Mouse (Mus musculus): ENCODE data around the gene Dab2ip. TPM values are rescaled to one million over a fixed set of nuclear protein-coding genes. Genes with fewer than 3 reads are reported as not detected.

Gene Dab2ip
- polyA plus RNA-seq, 1 experiment from 2014 or later = 47.9 TPM

- H3K4me3 ChIP-seq = no peak overlapping the region
- H3K27ac ChIP-seq (replicated peaks) = no peak overlapping the region
- ATAC-seq (ENCODE audit: low FRiP score, low read depth) = no peak
- peaks cover 61% of the 10 kb centered on the region for H3K4me1 ChIP-seq
- no peak overlapping the region for H3K4me2 ChIP-seq (replicated peaks)
- no peak overlapping the region for H3K9ac ChIP-seq (replicated peaks)
- no peaks in the 10 kb centered on the region for H3K36me3 ChIP-seq
- H3K27me3 ChIP-seq = 0 out of 2 replicates have a peak, but pooled peaks cover 11% of the 10 kb centered on the region
- no peaks in the 10 kb centered on the region for H3K9me3 ChIP-seq
- 60% methylated on average over 11 of the region's 11 CpGs for WGBS
Observed at GRCm38 (mm10) chr2:35627298-35627898, 69.3 kb downstream of the Dab2ip start.

DNA sequence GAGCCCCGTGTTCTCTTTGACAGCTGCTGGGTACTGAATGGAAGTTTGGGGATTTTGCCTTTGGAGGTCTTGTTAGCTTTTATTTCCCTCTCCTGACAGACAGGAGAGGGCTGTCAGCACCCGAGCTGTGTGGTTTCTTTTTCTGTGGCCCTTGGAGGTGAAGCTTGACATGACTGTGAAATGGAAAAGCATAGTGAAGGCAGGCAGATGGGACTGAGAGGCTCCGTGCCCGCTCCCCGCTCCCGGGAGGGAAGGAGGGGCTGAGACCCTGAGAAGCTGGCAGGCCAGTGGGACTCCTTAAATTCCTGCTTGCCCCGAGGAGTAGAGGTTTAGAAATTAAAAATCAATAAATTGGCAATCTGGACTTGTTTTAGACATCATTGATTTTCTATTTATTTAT is 70.0 kb downstream of the Dab2ip start:
- H3K27ac ChIP-seq (replicated peaks) = 0 out of 2 replicates have a peak overlapping the region, but pooled peaks have one; percentile 25
- WGBS = 57% methylated on average over 7 of the region's 7 CpGs
- H3K4me2 ChIP-seq (replicated peaks) = no peak overlapping the region
- no peaks in the 10 kb centered on the region for H3K9me3 ChIP-seq
- 0 out of 2 replicates have a peak, but pooled peaks cover 11% of the 10 kb centered on the region for H3K27me3 ChIP-seq
- peaks cover 54% of the 10 kb centered on the region for H3K4me1 ChIP-seq
- no peak overlapping the region for H3K9ac ChIP-seq (replicated peaks)
- H3K4me3 ChIP-seq = no peak overlapping the region
- H3K36me3 ChIP-seq = no peaks in the 10 kb centered on the region
- ATAC-seq (ENCODE audit: low FRiP score, low read depth) = no peak

GRCm38 (mm10) chr2:35628656-35629055 is 70.6 kb downstream of the Dab2ip start:
- H3K27ac ChIP-seq (replicated peaks) = no peak overlapping the region
- no peak overlapping the region for H3K4me2 ChIP-seq (replicated peaks)
- H3K9ac ChIP-seq (replicated peaks) = no peak overlapping the region
- H3K36me3 ChIP-seq = no peaks in the 10 kb centered on the region
- no peak overlapping the region for H3K4me3 ChIP-seq
- H3K27me3 ChIP-seq = 0 out of 2 replicates have a peak, but pooled peaks cover 11% of the 10 kb centered on the region
- ATAC-seq (ENCODE audit: low FRiP score, low read depth) = no peak
- no peaks in the 10 kb centered on the region for H3K9me3 ChIP-seq
- H3K4me1 ChIP-seq = peaks cover 48% of the 10 kb centered on the region
- 88% methylated on average over 4 of the region's 4 CpGs for WGBS

- no peak for ATAC-seq (ENCODE audit: low FRiP score, low read depth)
- Histone ChIP-seq H3K4me2 (replicated peaks) (no peak overlapping the region), H3K36me3 (no peaks in the 10 kb centered on the region), H3K9ac (replicated peaks) (no peak overlapping the region), H3K27me3 (0 out of 2 replicates have a peak, but pooled peaks cover 6% of the 10 kb centered on the region), H3K27ac (replicated peaks) (no peak overlapping the region), H3K4me3 (no peak overlapping the region), H3K4me1 (peaks cover 43% of the 10 kb centered on the region), H3K9me3 (no peaks in the 10 kb centered on the region)
- 90% methylated on average over 5 of the region's 8 CpGs for WGBS
Observed at GRCm38 (mm10) chr2:35629126-35629525, 71.1 kb downstream of the Dab2ip start.

DNA sequence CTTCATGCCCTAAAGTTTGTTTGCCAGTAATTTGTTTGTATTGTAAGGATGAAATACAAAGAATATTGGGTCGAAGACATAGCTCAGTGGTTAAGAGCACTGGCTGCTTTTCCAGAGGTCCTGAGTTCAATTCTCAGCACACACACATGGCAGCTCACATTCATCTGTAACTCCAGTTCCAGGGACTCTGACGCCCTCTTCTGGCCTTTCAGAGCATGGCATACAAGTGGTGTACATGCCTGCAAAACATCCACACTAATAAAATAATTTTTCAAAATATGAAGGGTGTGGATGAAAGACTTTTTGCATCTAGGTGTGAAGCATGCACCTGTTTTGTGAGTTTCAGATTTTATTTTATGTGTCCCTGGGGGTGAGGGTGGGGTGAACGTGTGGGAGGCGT is 75.3 kb downstream of the Dab2ip start:
- no peaks in the 10 kb centered on the region for H3K36me3 ChIP-seq
- no peak overlapping the region for H3K9ac ChIP-seq (replicated peaks)
- H3K4me1 ChIP-seq = peaks cover 19% of the 10 kb centered on the region; the same call in 1 of the 2 replicates
- no peak overlapping the region for H3K4me2 ChIP-seq (replicated peaks)
- H3K9me3 ChIP-seq = no peaks in the 10 kb centered on the region
- no peak for ATAC-seq (ENCODE audit: low FRiP score, low read depth)
- H3K27ac ChIP-seq (replicated peaks) = no peak overlapping the region
- H3K4me3 ChIP-seq = no peak overlapping the region
- no peaks in the 10 kb centered on the region for H3K27me3 ChIP-seq
- WGBS = 81% methylated on average over 4 of the region's 4 CpGs

- no peaks in the 10 kb centered on the region for H3K36me3 ChIP-seq
- no peak for ATAC-seq (ENCODE audit: low FRiP score, low read depth)
- H3K27ac ChIP-seq (replicated peaks) = no peak overlapping the region
- H3K9ac ChIP-seq (replicated peaks) = no peak overlapping the region
- no peak overlapping the region for H3K4me3 ChIP-seq
- no peaks in the 10 kb centered on the region for H3K27me3 ChIP-seq
- peaks cover 15% of the 10 kb centered on the region; the same call in 1 of the 2 replicates for H3K4me1 ChIP-seq
- no peaks in the 10 kb centered on the region for H3K9me3 ChIP-seq
- H3K4me2 ChIP-seq (replicated peaks) = no peak overlapping the region
- WGBS = 85% methylated on average over 4 of the region's 4 CpGs
Observed at GRCm38 (mm10) chr2:35634963-35635362, 76.9 kb downstream of the Dab2ip start.

DNA sequence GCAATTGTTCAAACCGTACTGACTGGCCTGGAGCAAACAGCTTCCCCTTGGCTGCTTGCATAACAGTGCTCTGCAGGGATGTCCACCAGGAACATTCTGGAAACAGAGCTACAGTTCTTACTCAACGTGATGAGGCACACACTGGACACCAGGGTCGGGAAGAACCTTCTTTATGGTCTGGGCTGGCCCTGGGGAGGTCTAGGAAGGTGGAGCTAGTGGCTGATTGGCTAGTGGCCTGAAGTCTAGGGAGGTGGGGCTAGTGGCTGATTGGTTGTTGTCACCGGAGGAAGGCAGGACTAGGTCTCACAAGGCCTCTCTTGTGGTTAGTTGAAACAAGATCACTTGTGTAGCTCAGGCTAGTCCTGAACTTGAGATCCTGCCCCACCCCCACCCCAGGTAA is 77.5 kb downstream of the Dab2ip start:
- 74% methylated on average over 4 of the region's 4 CpGs for WGBS
- ATAC-seq (ENCODE audit: low FRiP score, low read depth) = no peak
- Histone ChIP-seq H3K27me3 (no peaks in the 10 kb centered on the region), H3K4me3 (no peak overlapping the region), H3K4me1 (peaks cover 15% of the 10 kb centered on the region; the same call in 1 of the 2 replicates), H3K9ac (replicated peaks) (no peak overlapping the region), H3K4me2 (replicated peaks) (no peak overlapping the region), H3K9me3 (no peaks in the 10 kb centered on the region), H3K27ac (replicated peaks) (no peak overlapping the region), H3K36me3 (no peaks in the 10 kb centered on the region)

- Histone ChIP-seq H3K36me3 (no peaks in the 10 kb centered on the region), H3K9ac (replicated peaks) (no peak overlapping the region), H3K27ac (replicated peaks) (no peak overlapping the region), H3K9me3 (no peaks in the 10 kb centered on the region), H3K27me3 (no peaks in the 10 kb centered on the region), H3K4me3 (no peak overlapping the region), H3K4me1 (peaks cover 10% of the 10 kb centered on the region; the same call in 1 of the 2 replicates), H3K4me2 (replicated peaks) (no peak overlapping the region)
- WGBS = 61% methylated on average over 13 of the region's 13 CpGs
- no peak for ATAC-seq (ENCODE audit: low FRiP score, low read depth)
Observed at GRCm38 (mm10) chr2:35637880-35638535, 79.9 kb downstream of the Dab2ip start.

DNA sequence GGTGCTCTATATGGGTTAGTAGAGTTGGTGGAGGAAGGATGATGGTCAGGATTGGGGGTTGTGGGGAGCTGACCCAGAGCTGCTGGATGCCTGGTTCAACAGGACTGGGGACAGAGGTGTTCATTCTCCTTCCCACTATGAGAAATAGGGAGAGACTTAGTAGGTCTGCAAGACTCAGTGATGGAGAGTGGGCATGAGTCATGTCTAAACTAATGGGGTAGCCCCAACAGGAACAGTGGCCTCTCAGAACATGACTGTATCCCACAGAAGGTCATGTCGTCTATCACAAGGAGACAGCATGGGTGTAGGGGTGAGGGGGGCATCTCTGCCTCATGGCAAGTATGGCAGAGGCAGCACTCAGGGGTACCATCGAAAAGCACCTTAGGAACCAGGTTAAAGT is 81.7 kb downstream of the Dab2ip start:
- no peak for ATAC-seq (ENCODE audit: low FRiP score, low read depth)
- no peaks in the 10 kb centered on the region for H3K36me3 ChIP-seq
- H3K4me1 ChIP-seq = peaks cover 10% of the 10 kb centered on the region; the same call in 1 of the 2 replicates
- WGBS = 95% methylated on average over 2 of the region's 2 CpGs
- no peak overlapping the region for H3K9ac ChIP-seq (replicated peaks)
- H3K27ac ChIP-seq (replicated peaks) = no peak overlapping the region
- no peak overlapping the region for H3K4me2 ChIP-seq (replicated peaks)
- no peaks in the 10 kb centered on the region for H3K9me3 ChIP-seq
- H3K27me3 ChIP-seq = no peaks in the 10 kb centered on the region
- no peak overlapping the region for H3K4me3 ChIP-seq

DNA sequence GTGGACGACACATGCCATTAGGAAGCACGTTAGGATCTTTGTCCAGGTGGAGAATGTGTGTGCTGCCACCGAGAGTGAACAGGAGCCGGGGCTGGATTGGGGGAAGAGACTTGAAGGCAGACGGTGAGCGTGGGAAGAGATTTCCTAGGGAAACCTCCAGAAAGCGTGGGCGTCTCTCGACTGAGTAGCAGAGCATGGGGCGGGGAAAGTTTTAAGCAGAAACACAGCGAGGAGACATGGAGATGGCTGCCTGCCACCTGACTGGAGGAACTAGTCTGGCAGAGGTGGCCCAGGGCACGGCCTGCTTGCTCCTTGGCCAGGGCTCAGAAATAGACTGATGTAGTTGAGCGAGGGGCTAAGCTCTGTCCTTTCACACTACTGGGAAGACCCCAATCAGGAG is 82.5 kb downstream of the Dab2ip start:
- no peak overlapping the region for H3K4me3 ChIP-seq
- H3K4me2 ChIP-seq (replicated peaks) = no peak overlapping the region
- no peaks in the 10 kb centered on the region for H3K9me3 ChIP-seq
- no peaks in the 10 kb centered on the region for H3K27me3 ChIP-seq
- 90% methylated on average over 13 of the region's 13 CpGs for WGBS
- no peaks in the 10 kb centered on the region for H3K36me3 ChIP-seq
- H3K27ac ChIP-seq (replicated peaks) = no peak overlapping the region
- H3K9ac ChIP-seq (replicated peaks) = no peak overlapping the region
- H3K4me1 ChIP-seq = peaks cover 10% of the 10 kb centered on the region; the same call in 1 of the 2 replicates
- ATAC-seq (ENCODE audit: low FRiP score, low read depth) = no peak

DNA sequence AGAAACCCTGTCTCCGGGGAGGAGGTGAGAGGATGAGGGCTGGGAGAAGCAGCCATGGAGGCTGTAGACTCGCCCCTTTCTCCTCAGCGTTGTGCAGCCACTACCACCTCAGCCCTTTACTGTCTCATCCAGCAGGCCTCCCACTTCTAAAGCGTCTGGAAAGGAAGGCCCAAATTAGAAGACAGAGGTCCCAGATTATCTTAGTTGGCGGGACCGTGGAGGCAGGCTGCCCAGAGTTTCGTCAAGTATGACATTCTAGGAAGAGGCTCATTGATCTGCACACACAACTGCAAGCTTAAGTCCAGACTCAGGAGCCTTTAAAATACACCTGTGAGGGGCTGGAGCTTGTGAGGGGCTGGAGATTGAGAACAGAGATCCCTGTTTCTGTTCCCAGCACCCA is 84.2 kb downstream of the Dab2ip start:
- no peak overlapping the region for H3K4me2 ChIP-seq (replicated peaks)
- no peaks in the 10 kb centered on the region for H3K27me3 ChIP-seq
- WGBS = 91% methylated on average over 7 of the region's 7 CpGs
- H3K4me1 ChIP-seq = peaks cover 10% of the 10 kb centered on the region; the same call in 1 of the 2 replicates
- no peak overlapping the region for H3K27ac ChIP-seq (replicated peaks)
- H3K36me3 ChIP-seq = no peaks in the 10 kb centered on the region
- no peaks in the 10 kb centered on the region for H3K9me3 ChIP-seq
- H3K9ac ChIP-seq (replicated peaks) = no peak overlapping the region
- H3K4me3 ChIP-seq = no peak overlapping the region
- ATAC-seq (ENCODE audit: low FRiP score, low read depth) = no peak

DNA sequence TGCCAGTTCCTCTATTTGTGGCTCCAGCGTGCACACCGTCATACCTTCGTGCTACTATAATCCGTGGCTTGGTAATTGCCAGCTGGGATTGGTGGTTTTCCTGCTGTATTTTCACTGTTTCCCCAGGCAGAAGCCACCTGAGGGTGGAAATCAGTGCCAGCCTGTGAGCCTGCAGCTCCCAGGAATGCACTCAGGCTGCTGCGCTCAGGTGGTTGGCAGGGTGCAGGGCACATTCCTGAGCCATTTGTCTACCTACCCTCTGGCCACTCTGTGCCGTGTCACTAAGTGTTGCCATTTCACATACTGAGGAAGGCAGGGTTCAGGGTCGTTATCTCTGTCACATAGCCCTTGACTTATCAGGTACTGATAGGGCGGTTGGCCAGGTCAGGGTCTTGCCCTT is 88.5 kb downstream of the Dab2ip start:
- peaks cover 6% of the 10 kb centered on the region for H3K4me1 ChIP-seq
- no peaks in the 10 kb centered on the region for H3K27me3 ChIP-seq
- no peak overlapping the region for H3K4me2 ChIP-seq (replicated peaks)
- no peak overlapping the region for H3K4me3 ChIP-seq
- no peak overlapping the region for H3K9ac ChIP-seq (replicated peaks)
- no peaks in the 10 kb centered on the region for H3K9me3 ChIP-seq
- no peak overlapping the region for H3K27ac ChIP-seq (replicated peaks)
- ATAC-seq (ENCODE audit: low FRiP score, low read depth) = no peak
- WGBS = 91% methylated on average over 8 of the region's 8 CpGs
- no peaks in the 10 kb centered on the region for H3K36me3 ChIP-seq
